Comparison of ENCODE assay signal across 34 mouse cellular contexts in the genomic region with DNA sequence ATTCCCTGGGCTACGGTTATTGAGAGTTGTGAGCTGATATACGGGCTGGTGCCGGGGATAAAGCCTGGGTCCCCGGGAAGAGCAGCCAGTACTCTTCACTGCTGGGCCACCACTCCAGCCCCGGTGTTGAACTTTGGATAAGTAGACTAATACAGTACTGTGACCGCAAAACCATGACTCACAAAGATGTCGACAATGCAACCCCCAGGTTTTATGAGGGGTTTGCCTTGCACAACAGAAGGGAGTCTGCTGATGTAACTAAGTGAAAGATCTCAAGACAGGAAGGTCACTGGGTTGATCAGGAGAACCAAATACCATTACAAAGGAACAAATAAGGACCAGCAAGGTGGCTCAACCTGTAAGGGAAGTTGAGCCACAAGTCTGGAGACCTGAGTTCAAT. TPM values are rescaled to one million over a fixed set of nuclear protein-coding genes. Genes with fewer than 3 reads are reported as not detected.
DNase-seq lines count a peak whose midpoint lies in the region; ATAC-seq and TF ChIP-seq lines count a peak whose summit lies in the region.
"Had no signal": no experiment of that assay in that cellular context is flagged by ENCODE, and none has a peak within 500 bp of the region (broad histone marks: within the 10 kb centered on the region; RNA-seq: fewer than 3 reads in every experiment).

No protein-coding gene starts in this region.

- no peaks in the 10 kb centered on the region for H3K79me3 ChIP-seq in C2C12 (ENCODE audit: low read depth)

- no peaks in the 10 kb centered on the region for H3K36me3 ChIP-seq in intestine, postnatal 0 days (ENCODE audit: control insufficient read depth, insufficient read depth)
- no peaks in the 10 kb centered on the region for H3K36me3 ChIP-seq in intestine, embryonic 16.5 days (ENCODE audit: control insufficient read depth, insufficient read depth, low read length)
- no peaks in the 10 kb centered on the region for H3K36me3 ChIP-seq in C2C12 (ENCODE audit: control insufficient read depth, insufficient read depth)
- H3K36me3 ChIP-seq in liver, postnatal 0 days (replicated peaks; ENCODE audit: insufficient read depth, low read length): no peaks in the 10 kb centered on the region
- H3K36me3 ChIP-seq: embryonic facial prominence, embryonic 10.5 days; embryonic facial prominence, embryonic 13.5 days; forebrain, embryonic 12.5 days; forebrain, embryonic 15.5 days; heart, embryonic 10.5 days; heart, embryonic 13.5 days; hindbrain, embryonic 12.5 days; hindbrain, embryonic 15.5 days had no signal

- no peak overlapping the region for H3K9ac ChIP-seq in intestine, postnatal 0 days (ENCODE audit: low read depth, low read length)
- H3K9ac ChIP-seq in intestine, embryonic 16.5 days (ENCODE audit: low read depth, low read length): no peak overlapping the region
- no peak overlapping the region for H3K9ac ChIP-seq in liver, postnatal 0 days (replicated peaks)
- H3K9ac ChIP-seq: embryonic facial prominence, embryonic 13.5 days; forebrain, embryonic 12.5 days; forebrain, embryonic 15.5 days; heart, embryonic 13.5 days; hindbrain, embryonic 12.5 days; hindbrain, embryonic 15.5 days had no signal

- H3K4me1 ChIP-seq in intestine, postnatal 0 days (replicated peaks; ENCODE audit: control insufficient read depth, insufficient read depth, low read length): no peaks in the 10 kb centered on the region
- peaks cover 16% of the 10 kb centered on the region for H3K4me1 ChIP-seq in intestine, embryonic 16.5 days (ENCODE audit: control insufficient read depth, insufficient read depth, low read length)
- H3K4me1 ChIP-seq in liver, postnatal 0 days (ENCODE audit: insufficient read depth): peaks cover 5% of the 10 kb centered on the region

- H3K27ac ChIP-seq in intestine, postnatal 0 days (ENCODE audit: low read depth, low read length): no peak overlapping the region
- no peak overlapping the region for H3K27ac ChIP-seq in intestine, embryonic 16.5 days (ENCODE audit: low read length)
- H3K27ac ChIP-seq in liver, postnatal 0 days (ENCODE audit: low read depth): no peak overlapping the region
- H3K27ac ChIP-seq: embryonic facial prominence, embryonic 10.5 days; embryonic facial prominence, embryonic 13.5 days; forebrain, embryonic 12.5 days; forebrain, embryonic 15.5 days; heart, adult 2 months; heart, embryonic 10.5 days; heart, embryonic 13.5 days; hindbrain, embryonic 12.5 days; hindbrain, embryonic 15.5 days had no signal

- H3K4me2 ChIP-seq in intestine, postnatal 0 days (replicated peaks; ENCODE audit: low read depth): no peak overlapping the region
- no peak overlapping the region for H3K4me2 ChIP-seq in intestine, embryonic 16.5 days (ENCODE audit: low read depth, low read length)
- no peak overlapping the region for H3K4me2 ChIP-seq in liver, postnatal 0 days (ENCODE audit: low read depth, low read length)
- H3K4me2 ChIP-seq: embryonic facial prominence, embryonic 13.5 days; forebrain, embryonic 12.5 days; forebrain, embryonic 15.5 days; heart, embryonic 13.5 days; hindbrain, embryonic 12.5 days; hindbrain, embryonic 15.5 days had no signal

- TF ChIP-seq EP300 in liver, postnatal 0 days (IDR thresholded peaks at IDR 0.05; ENCODE audit: low read depth): no peak

- no peaks in the 10 kb centered on the region for H3K79me2 ChIP-seq in C2C12 (ENCODE audit: control insufficient read depth, insufficient read depth)

- H3K27me3 ChIP-seq in intestine, postnatal 0 days (replicated peaks; ENCODE audit: control insufficient read depth, insufficient read depth, low read length): peaks cover 9% of the 10 kb centered on the region
- peaks cover 17% of the 10 kb centered on the region; the same call in 1 of the 2 replicates for H3K27me3 ChIP-seq in intestine, embryonic 16.5 days (replicated peaks; ENCODE audit: control insufficient read depth, insufficient read depth, low read length)
- H3K27me3 ChIP-seq in C2C12 (ENCODE audit: control insufficient read depth, insufficient read depth, insufficient read length): no peaks in the 10 kb centered on the region
- H3K27me3 ChIP-seq in liver, postnatal 0 days (ENCODE audit: insufficient read depth, low read length): peaks cover 46% of the 10 kb centered on the region
- H3K27me3 ChIP-seq: forebrain, embryonic 15.5 days; Patski had no signal

- 48% methylated on average over 7 of the region's 7 CpGs for WGBS in intestine, postnatal 0 days
- WGBS in intestine, embryonic 16.5 days: 58% methylated on average over 7 of the region's 7 CpGs
- 56% methylated on average over 7 of the region's 7 CpGs for WGBS in liver, postnatal 0 days (ENCODE audit: insufficient replicate concordance)

- H3K4me3 ChIP-seq in intestine, postnatal 0 days (ENCODE audit: low read depth, low read length): no peak overlapping the region
- no peak overlapping the region for H3K4me3 ChIP-seq in intestine, embryonic 16.5 days (ENCODE audit: low read length)
- no peak overlapping the region for H3K4me3 ChIP-seq in C2C12 (ENCODE audit: insufficient read depth, poor library complexity, severe bottlenecking)
- no peak overlapping the region for H3K4me3 ChIP-seq in liver, postnatal 0 days (ENCODE audit: low read depth, low read length)
- H3K4me3 ChIP-seq: embryonic facial prominence, embryonic 10.5 days; embryonic facial prominence, embryonic 13.5 days; erythroblast, embryonic 14.5 days; forebrain, embryonic 12.5 days; forebrain, embryonic 15.5 days; heart, adult 2 months; heart, embryonic 10.5 days; heart, embryonic 13.5 days; hindbrain, embryonic 12.5 days; hindbrain, embryonic 15.5 days had no signal

- TF ChIP-seq CTCF in intestine, postnatal 0 days (IDR thresholded peaks at IDR 0.05; ENCODE audit: low read depth): no peak
- no peak for TF ChIP-seq CTCF in C2C12 (IDR thresholded peaks at IDR 0.05; ENCODE audit: control insufficient read depth, insufficient read depth, insufficient read length)
- no peak for TF ChIP-seq CTCF in liver, postnatal 0 days (IDR thresholded peaks at IDR 0.05; ENCODE audit: low read depth)

- peak overlapping the region; percentile 20 for H3ac ChIP-seq in C2C12 (ENCODE audit: control insufficient read depth, insufficient read length, low read depth)

- peak; percentile 40 for ATAC-seq in intestine, postnatal 0 days
- no peak; the same call in 1 of the 2 replicates for ATAC-seq in intestine, embryonic 16.5 days
- peak; percentile 31 for ATAC-seq in granulocyte monocyte progenitor cell, adult 5-6 weeks (replicated peaks; ENCODE audit: poor library complexity, severe bottlenecking)
- no peak for ATAC-seq in liver, postnatal 0 days
- ATAC-seq: CD4-positive, CD25-positive, alpha-beta regulatory T cell, adult 4 months; forebrain, embryonic 15.5 days; Patski had no signal

- H3K9me3 ChIP-seq in intestine, postnatal 0 days (ENCODE audit: control insufficient read depth): no peaks in the 10 kb centered on the region
- 0 out of 2 replicates have a peak, but pooled peaks cover 2% of the 10 kb centered on the region for H3K9me3 ChIP-seq in intestine, embryonic 16.5 days (ENCODE audit: control insufficient read depth, low read length)
- H3K9me3 ChIP-seq in liver, postnatal 0 days (ENCODE audit: low read length): no peaks in the 10 kb centered on the region
- H3K9me3 ChIP-seq: embryonic facial prominence, embryonic 13.5 days; forebrain, embryonic 15.5 days; heart, embryonic 13.5 days; hindbrain, embryonic 12.5 days; hindbrain, embryonic 15.5 days had no signal

- DNase-seq in kidney, postnatal 10 days: no peak
- DNase-seq in liver, postnatal 0 days: no peak
- DNase-seq in right cerebral cortex, postnatal 14 days: no peak
- DNase-seq: adrenal gland, postnatal 25 days; B cell, adult 2 months; cerebellum, adult 11-12 months; cerebellum, adult 8-10 months; cerebellum, postnatal 10 days; cerebellum, postnatal 36 days; embryo, embryonic 11 days; gastrocnemius, postnatal 25 days; heart, adult 2 months; heart, postnatal 14 days; heart, postnatal 4 days had no signal

RNA-seq across cellular contexts. Expression of a gene that starts 5.0 kb away (rescaled TPM):
- polyA plus RNA-seq in intestine, postnatal 0 days (2015; fragmentation: Nextera tagmentation; extraction: Ambion mirVana): 3.5 and 3.9 TPM in 2 replicates
- polyA plus RNA-seq in intestine, embryonic 16.5 days (2015; fragmentation: Nextera tagmentation; extraction: Ambion mirVana): 4.6 and 5.1 TPM in 2 replicates
- 23.2 TPM for polyA plus RNA-seq in C2C12 (2012; fragmentation: generic; extraction: Trizol)
- total RNA-seq in granulocyte monocyte progenitor cell, adult 5-6 weeks (2014; fragmentation: Nextera tagmentation): 0.68 TPM in 1 of 2 replicates, not detected in the other
- 0.67 TPM in 1 of 2 replicates, not detected in the other for total RNA-seq in granulocyte monocyte progenitor cell, adult 5-6 weeks (2017)
- polyA plus RNA-seq in liver, postnatal 0 days (2015; fragmentation: Nextera tagmentation; extraction: Ambion mirVana): 1.3 and 1.5 TPM in 2 replicates
- polyA plus RNA-seq: CD4-positive, CD25-positive, alpha-beta regulatory T cell, adult 4 months had no signal

RNA-seq across cellular contexts. Expression of a gene that starts 9.2 kb away (rescaled TPM):
- 10.8 and 12.1 TPM in 2 replicates for polyA plus RNA-seq in intestine, postnatal 0 days (2015; fragmentation: Nextera tagmentation; extraction: Ambion mirVana)
- 20.5 and 22.0 TPM in 2 replicates for polyA plus RNA-seq in intestine, embryonic 16.5 days (2015; fragmentation: Nextera tagmentation; extraction: Ambion mirVana)
- polyA plus RNA-seq in C2C12 (2012; fragmentation: generic; extraction: Trizol): 14.4 TPM
- total RNA-seq in granulocyte monocyte progenitor cell, adult 5-6 weeks (2014; fragmentation: Nextera tagmentation): not detected in 2 replicates
- total RNA-seq in granulocyte monocyte progenitor cell, adult 5-6 weeks (2017): not detected in 2 replicates
- polyA plus RNA-seq in liver, postnatal 0 days (2015; fragmentation: Nextera tagmentation; extraction: Ambion mirVana): 1.1 and 1.2 TPM in 2 replicates
- polyA plus RNA-seq: erythroblast, embryonic 14.5 days had no signal

RNA-seq across cellular contexts. Expression of a gene that starts 26.8 kb away (rescaled TPM):
- polyA plus RNA-seq in intestine, postnatal 0 days (2015; fragmentation: Nextera tagmentation; extraction: Ambion mirVana): 143 and 145 TPM in 2 replicates
- polyA plus RNA-seq in intestine, embryonic 16.5 days (2015; fragmentation: Nextera tagmentation; extraction: Ambion mirVana): 180 and 194 TPM in 2 replicates
- polyA plus RNA-seq in C2C12 (2012; fragmentation: generic; extraction: Trizol): 186 TPM
- total RNA-seq in granulocyte monocyte progenitor cell, adult 5-6 weeks (2014; fragmentation: Nextera tagmentation): 73.3 and 77.9 TPM in 2 replicates
- total RNA-seq in granulocyte monocyte progenitor cell, adult 5-6 weeks (2017): 91.3 and 109 TPM in 2 replicates
- polyA plus RNA-seq in liver, postnatal 0 days (2015; fragmentation: Nextera tagmentation; extraction: Ambion mirVana): 88.0 and 91.6 TPM in 2 replicates

RNA-seq across cellular contexts. Expression of a gene that starts 42.2 kb away (rescaled TPM):
- 2.3 and 4.3 TPM in 2 replicates for polyA plus RNA-seq in intestine, postnatal 0 days (2015; fragmentation: Nextera tagmentation; extraction: Ambion mirVana)
- 1.5 and 2.1 TPM in 2 replicates for polyA plus RNA-seq in intestine, embryonic 16.5 days (2015; fragmentation: Nextera tagmentation; extraction: Ambion mirVana)
- polyA plus RNA-seq in C2C12 (2012; fragmentation: generic; extraction: Trizol): not detected
- total RNA-seq in granulocyte monocyte progenitor cell, adult 5-6 weeks (2014; fragmentation: Nextera tagmentation): not detected in 2 replicates
- total RNA-seq in granulocyte monocyte progenitor cell, adult 5-6 weeks (2017): not detected in 2 replicates
- polyA plus RNA-seq in liver, postnatal 0 days (2015; fragmentation: Nextera tagmentation; extraction: Ambion mirVana): not detected in 2 replicates
- total RNA-seq: adrenal gland, adult 18-20 months; adrenal gland, postnatal 25 days; gastrocnemius, adult 8-10 months; gastrocnemius, postnatal 25 days; heart, adult 2 months; heart, postnatal 14 days; heart, postnatal 4 days had no signal
- polyA plus RNA-seq: CD4-positive, CD25-positive, alpha-beta regulatory T cell, adult 4 months; cortical plate, adult 2 months; embryonic facial prominence, embryonic 10.5 days; embryonic facial prominence, embryonic 13.5 days; erythroblast, embryonic 14.5 days; forebrain, embryonic 12.5 days; gonadal fat pad, adult 2 months; heart, adult 2 months; heart, embryonic 13.5 days; heart, embryonic 16.5 days; Patski had no signal

RNA-seq across cellular contexts. Expression of a gene that starts 43.0 kb away (rescaled TPM):
- 1,235 and 1,272 TPM in 2 replicates for polyA plus RNA-seq in intestine, postnatal 0 days (2015; fragmentation: Nextera tagmentation; extraction: Ambion mirVana)
- polyA plus RNA-seq in intestine, embryonic 16.5 days (2015; fragmentation: Nextera tagmentation; extraction: Ambion mirVana): 985 and 1,025 TPM in 2 replicates
- polyA plus RNA-seq in C2C12 (2012; fragmentation: generic; extraction: Trizol): 530 TPM
- total RNA-seq in granulocyte monocyte progenitor cell, adult 5-6 weeks (2014; fragmentation: Nextera tagmentation): 783 and 971 TPM in 2 replicates
- 804 and 885 TPM in 2 replicates for total RNA-seq in granulocyte monocyte progenitor cell, adult 5-6 weeks (2017)
- polyA plus RNA-seq in liver, postnatal 0 days (2015; fragmentation: Nextera tagmentation; extraction: Ambion mirVana): 857 and 872 TPM in 2 replicates

Comparison
In these comparisons a context has a peak if more than half of its experiments do, and no peak if none do; other contexts are left out.
1. ATAC-seq: peak in intestine, postnatal 0 days (single experiment) and granulocyte monocyte progenitor cell, adult 5-6 weeks (single experiment); none in intestine, embryonic 16.5 days (single experiment) and liver, postnatal 0 days (single experiment).